Mouse (Mus musculus) MEL (cell line): Measurements from ENCODE around the gene Rad51b. TPM values are rescaled to one million over a fixed set of nuclear protein-coding genes. Genes with fewer than 3 reads are reported as not detected.

Experiments used
- DNase-seq: peaks from one replicate; pipeline ENCODE4 v3.0.0; 2011; ENCODE audit warnings: low read depth, low spot score
- H3K27ac ChIP-seq: 2 replicates; pipeline ENCODE4 v1.5.1; 2012; ENCODE audit warnings: low read depth, mild to moderate bottlenecking, control low read depth, low read length, moderate library complexity; ENCODE audit not compliant: control insufficient read depth
- H3K27me3 ChIP-seq, 2 experiments: fragments of 150-350 bp in 1 of 2; sonication (generic) in 1 of 2; 2 replicates each; pipeline ENCODE4 v1.6.1; 2012; ENCODE audit warnings: low read length in 2 of 2, mild to moderate bottlenecking in 2 of 2, improper control_type of control experiment in 1 of 2, moderate library complexity in 1 of 2; ENCODE audit not compliant: insufficient read depth in 2 of 2, control insufficient read depth in 1 of 2
- H3K36me3 ChIP-seq, 2 experiments: 2 replicates each; pipeline ENCODE4 v1.6.1; 2012 to 2014; ENCODE audit warnings: low read length in 2 of 2, improper control_type of control experiment in 1 of 2, inconsistent platforms in 1 of 2, mild to moderate bottlenecking in 1 of 2; ENCODE audit not compliant: insufficient read depth in 2 of 2, control insufficient read depth in 1 of 2
- H3K4me1 ChIP-seq, 2 experiments: fragments of 150-350 bp in 1 of 2; sonication (generic) in 1 of 2; 2 replicates each; pipeline ENCODE4 v1.6.1; 2012; ENCODE audit warnings: low read length in 2 of 2, improper control_type of control experiment in 1 of 2, mild to moderate bottlenecking in 1 of 2; ENCODE audit not compliant: insufficient read depth in 2 of 2, control insufficient read depth in 1 of 2
- H3K4me3 ChIP-seq, 2 experiments: fragments of 150-350 bp in 1 of 2; sonication (generic) in 1 of 2; 2 replicates each; pipeline ENCODE4 v1.5.1; 2012; ENCODE audit warnings: low read depth in 2 of 2, low read length in 2 of 2, mild to moderate bottlenecking in 2 of 2, moderate library complexity in 2 of 2, control low read depth in 1 of 2, improper control_type of control experiment in 1 of 2; ENCODE audit not compliant: control insufficient read depth in 1 of 2, insufficient read depth in 1 of 2
- H3K79me2 ChIP-seq: 2 replicates; pipeline ENCODE4 v1.6.1; 2012; ENCODE audit warnings: mild to moderate bottlenecking, low read length, moderate library complexity; ENCODE audit not compliant: control insufficient read depth, poor library complexity, insufficient read depth
- H3K9ac ChIP-seq: 2 replicates; pipeline ENCODE4 v1.6.1; 2012; ENCODE audit warnings: low read depth, mild to moderate bottlenecking, control low read depth, low read length, moderate library complexity; ENCODE audit not compliant: control insufficient read depth, poor library complexity, severe bottlenecking
- H3K9me3 ChIP-seq: fragments of 150-350 bp; sonication (generic); replicated peaks from 2 replicates; pipeline ENCODE4 v1.6.1; 2012; ENCODE audit warnings: mild to moderate bottlenecking, low read length, improper control_type of control experiment, moderate library complexity; ENCODE audit not compliant: insufficient read depth
- CHD1 ChIP-seq: IDR thresholded peaks from 2 replicates; pipeline ENCODE4 v1.6.1; 2012; ENCODE audit warnings: low read depth, mild to moderate bottlenecking, inconsistent platforms, low read length, improper control_type of control experiment
- CHD2 ChIP-seq: IDR thresholded peaks from 2 replicates; pipeline ENCODE4 v1.6.1; 2011; ENCODE audit warnings: low read length, improper control_type of control experiment
- EP300 ChIP-seq, 2 experiments: IDR thresholded peaks; 2 replicates each; pipeline ENCODE4 v1.6.1; 2011; ENCODE audit warnings: improper control_type of control experiment in 2 of 2, low read length in 2 of 2, low read depth in 1 of 2, mild to moderate bottlenecking in 1 of 2
- ETS1 ChIP-seq: IDR thresholded peaks from 2 replicates; pipeline ENCODE4 v1.6.1; 2012; ENCODE audit warnings: low read depth, mild to moderate bottlenecking, inconsistent platforms, low read length, improper control_type of control experiment, moderate library complexity
- GATA1 ChIP-seq: IDR thresholded peaks from 2 replicates; pipeline ENCODE4 v1.6.1; 2011; ENCODE audit warnings: low read depth, low read length, improper control_type of control experiment
- MEF2A ChIP-seq: IDR thresholded peaks from 2 replicates; pipeline ENCODE4 v1.6.1; 2014; ENCODE audit warnings: low read depth, mild to moderate bottlenecking, inconsistent platforms, low read length, improper control_type of control experiment; ENCODE audit not compliant: poor library complexity, insufficient replicate concordance, severe bottlenecking; ENCODE audit errors: extremely low read depth
- MXI1 ChIP-seq: IDR thresholded peaks from 2 replicates; pipeline ENCODE4 v1.6.1; 2011; ENCODE audit warnings: mild to moderate bottlenecking, low read depth, low read length, improper control_type of control experiment
- MYB ChIP-seq: IDR thresholded peaks from 2 replicates; pipeline ENCODE4 v1.6.1; 2011; ENCODE audit warnings: mild to moderate bottlenecking, low read depth, low read length, improper control_type of control experiment
- MYC ChIP-seq: IDR thresholded peaks from 2 replicates; pipeline ENCODE4 v1.6.1; 2011; ENCODE audit warnings: low read depth, mild to moderate bottlenecking, low read length, improper control_type of control experiment, moderate library complexity
- NRF1 ChIP-seq: IDR thresholded peaks from 2 replicates; pipeline ENCODE4 v1.6.1; 2014; ENCODE audit warnings: low read depth, mild to moderate bottlenecking, inconsistent platforms, low read length, improper control_type of control experiment, moderate library complexity; ENCODE audit not compliant: poor library complexity, insufficient read depth, severe bottlenecking
- POLR2A ChIP-seq, 2 experiments: IDR thresholded peaks; 2 replicates each; pipeline ENCODE4 v1.6.1; 2011 to 2012; ENCODE audit warnings: low read length in 2 of 2, mild to moderate bottlenecking in 2 of 2, control low read depth in 1 of 2, improper control_type of control experiment in 1 of 2, low read depth in 1 of 2, moderate library complexity in 1 of 2; ENCODE audit not compliant: control insufficient read depth in 1 of 2, insufficient read depth in 1 of 2, poor library complexity in 1 of 2
- RAD21 ChIP-seq: IDR thresholded peaks from 2 replicates; pipeline ENCODE4 v1.6.1; 2011; ENCODE audit warnings: mild to moderate bottlenecking, low read depth, low read length, improper control_type of control experiment
- RCOR1 ChIP-seq: IDR thresholded peaks from 2 replicates; pipeline ENCODE4 v1.6.1; 2012; ENCODE audit warnings: low read depth, mild to moderate bottlenecking, inconsistent platforms, low read length, improper control_type of control experiment
- SIN3A ChIP-seq: IDR thresholded peaks from 2 replicates; pipeline ENCODE4 v1.6.1; 2012; ENCODE audit warnings: low read length, improper control_type of control experiment, inconsistent platforms
- SMC3 ChIP-seq: IDR thresholded peaks from 2 replicates; pipeline ENCODE4 v1.6.1; 2011; ENCODE audit warnings: low read depth, low read length, improper control_type of control experiment
- TCF12 ChIP-seq: IDR thresholded peaks from 2 replicates; pipeline ENCODE4 v1.6.1; 2014; ENCODE audit warnings: low read depth, mild to moderate bottlenecking, inconsistent platforms, low read length, improper control_type of control experiment, moderate library complexity
- ZC3H11A ChIP-seq: IDR thresholded peaks from 2 replicates; pipeline ENCODE4 v1.6.1; 2012; ENCODE audit warnings: low read depth, mild to moderate bottlenecking, inconsistent platforms, low read length, improper control_type of control experiment
- ZKSCAN1 ChIP-seq: IDR thresholded peaks from 2 replicates; pipeline ENCODE4 v1.6.1; 2012; ENCODE audit warnings: low read depth, mild to moderate bottlenecking, inconsistent platforms, low read length, improper control_type of control experiment, moderate library complexity
- ZMIZ1 ChIP-seq: IDR thresholded peaks from 2 replicates; pipeline ENCODE4 v1.6.1; 2012; ENCODE audit warnings: low read depth, mild to moderate bottlenecking, inconsistent platforms, low read length, improper control_type of control experiment, moderate library complexity
- ZNF384 ChIP-seq: IDR thresholded peaks from 2 replicates; pipeline ENCODE4 v1.6.1; 2012; ENCODE audit warnings: low read depth, mild to moderate bottlenecking, inconsistent platforms, low read length, improper control_type of control experiment
- polyA plus RNA-seq, 2 experiments: library from polyadenylated mRNA; stranded (reverse) in 1 of 2; unstranded in 1 of 2; fragments of >175 nt in 1 of 2; fragments of >200 nt in 1 of 2; gene quantifications; 2 replicates each; pipeline versions ENCODE4 v1.2.1 to v1.2.4; 2012; ENCODE audit warnings: low replicate concordance in 2 of 2, low read depth in 1 of 2; ENCODE audit not compliant: insufficient read length in 2 of 2, insufficient read depth in 1 of 2, missing spikeins in 1 of 2
- total RNA-seq: library from RNA; depleted of rRNA; stranded (reverse); fragments of 300-350 nt; gene quantifications from 2 replicates; pipeline ENCODE4 v1.2.3, GENCODE M21; 2012

The Rad51b gene
- total and polyA plus RNA-seq, 3 experiments: 3.6 to 5.7 TPM; not detected in 1

- H3K36me3 ChIP-seq: peaks cover 0 to 2% of the 10 kb centered on the region in 2 experiments; a peak in 1 of 4 replicates
- no peak overlapping the region for H3K27ac ChIP-seq
- no peaks in the 10 kb centered on the region for H3K9me3 ChIP-seq
These were observed 42.1 kb upstream of the Rad51b start for GRCm38 (mm10) chr12:79254975-79255374.

GRCm38 (mm10) chr12:79260154-79260553 is 36.9 kb upstream of the Rad51b start:
- Histone ChIP-seq H3K4me3 (no peak overlapping the region), H3K9ac (no peak overlapping the region), H3K36me3 (peaks cover 0 to 2% of the 10 kb centered on the region in 2 experiments; a peak in 2 of 4 replicates), H3K79me2 (no peaks in the 10 kb centered on the region), H3K4me1 (no peaks in the 10 kb centered on the region), H3K27ac (no peak overlapping the region)
- DNase-seq: no peak
- TF ChIP-seq ZMIZ1 (no peak), CHD2 (no peak), TCF12 (no peak), ETS1 (no peak), MXI1 (no peak), ZKSCAN1 (no peak), ZNF384 (no peak)
- TF ChIP-seq, all 39 proteins: peak for 0
- Histone ChIP-seq H3K9me3 (no peaks in the 10 kb centered on the region), H3K27me3 (no peaks in the 10 kb centered on the region)

More at GRCm38 (mm10) chr12:79254975-79255374, 42.1 kb upstream of the Rad51b start:
- DNase-seq: no peak
- H3K79me2 ChIP-seq: no peaks in the 10 kb centered on the region
- no peaks in the 10 kb centered on the region for H3K4me1 ChIP-seq
- no peaks in the 10 kb centered on the region for H3K27me3 ChIP-seq
- H3K4me3 ChIP-seq: no peak overlapping the region
- no peak overlapping the region for H3K9ac ChIP-seq
- no peak for TF ChIP-seq EP300 (IDR thresholded peaks at IDR 0.05; ENCODE audit: low read depth in 1 of 2, low read length in 2 of 2)
- TF ChIP-seq GATA1: no peak
- no peak for TF ChIP-seq MEF2A
- no peak for TF ChIP-seq MYB
- no peak for TF ChIP-seq SMC3
- no peak for TF ChIP-seq NRF1
- no peak for TF ChIP-seq SIN3A
- TF ChIP-seq RCOR1: no peak
- TF ChIP-seq MYC: no peak
- no peak for TF ChIP-seq ZC3H11A
- TF ChIP-seq RAD21: no peak
- no peak for TF ChIP-seq CHD1
- TF ChIP-seq ZNF384: no peak
- TF ChIP-seq POLR2A (IDR thresholded peaks at IDR 0.05; ENCODE audit: control insufficient read depth in 1 of 2, insufficient read depth in 1 of 2, low read depth in 1 of 2, low read length in 2 of 2, poor library complexity in 1 of 2): no peak
